Mouse (Mus musculus) hindbrain, embryonic 13.5 days (tissue): ENCODE measurements around the gene Wdtc1. TPM values are rescaled to one million over a fixed set of nuclear protein-coding genes. Genes with fewer than 3 reads are reported as not detected.
A peak's percentile ranks its signal among the peaks of the same experiment; 100 is the strongest.

Experiments
- ATAC-seq: fragments of 200-750 bp; cut with Nextera tagmentation; 2 replicates; pipeline ENCODE4 v1.8.0; 2017; ENCODE audit warnings: moderate TSS enrichment; ENCODE audit not compliant: low FRiP score
- H3K27ac ChIP-seq: fragments of 300-500 bp; sonication (generic); 2 replicates; pipeline ENCODE4 v1.5.1; 2015; ENCODE audit warnings: inconsistent platforms, mild to moderate bottlenecking, moderate library complexity
- H3K27me3 ChIP-seq: fragments of 300-500 bp; sonication (generic); 2 replicates; pipeline ENCODE4 v1.6.1; 2015; ENCODE audit warnings: mild to moderate bottlenecking, inconsistent platforms
- H3K36me3 ChIP-seq: fragments of 300-500 bp; sonication (generic); 2 replicates; pipeline ENCODE4 v1.6.1; 2015; ENCODE audit warnings: mild to moderate bottlenecking, inconsistent platforms
- H3K4me1 ChIP-seq: fragments of 300-500 bp; sonication (generic); replicated peaks from 2 replicates; pipeline ENCODE4 v1.6.1; 2015; ENCODE audit warnings: inconsistent platforms
- H3K4me2 ChIP-seq: fragments of 300-500 bp; sonication (generic); 2 replicates; pipeline ENCODE4 v1.6.1; 2015; ENCODE audit warnings: inconsistent platforms, mild to moderate bottlenecking, moderate library complexity
- H3K4me3 ChIP-seq: fragments of 300-500 bp; sonication (generic); 2 replicates; pipeline ENCODE4 v1.5.1; 2015; ENCODE audit warnings: mild to moderate bottlenecking, inconsistent platforms
- H3K9ac ChIP-seq: fragments of 300-500 bp; sonication (generic); 2 replicates; pipeline ENCODE4 v1.6.1; 2015; ENCODE audit warnings: mild to moderate bottlenecking, inconsistent platforms
- H3K9me3 ChIP-seq: fragments of 300-500 bp; sonication (generic); 2 replicates; pipeline ENCODE4 v1.6.1; 2016; ENCODE audit warnings: inconsistent platforms
- WGBS: fragments of 180-500 bp; shearing (Covaris S2); methylation state at CpG from one replicate; pipeline ENCODE4 v1.1.7; 2015; 5-methylcytosine and 5-hydroxymethylcytosine counted together
- polyA plus RNA-seq: library from polyadenylated mRNA; unstranded; fragments of >200 nt; fragmentation: Nextera tagmentation; extraction: Ambion mirVana; gene quantifications from 2 replicates; pipeline ENCODE4 v1.2.1, GENCODE M21; 2015

The Wdtc1 gene
- polyA plus RNA-seq, 1 experiment from 2014 or later, result 21.3 TPM

DNA sequence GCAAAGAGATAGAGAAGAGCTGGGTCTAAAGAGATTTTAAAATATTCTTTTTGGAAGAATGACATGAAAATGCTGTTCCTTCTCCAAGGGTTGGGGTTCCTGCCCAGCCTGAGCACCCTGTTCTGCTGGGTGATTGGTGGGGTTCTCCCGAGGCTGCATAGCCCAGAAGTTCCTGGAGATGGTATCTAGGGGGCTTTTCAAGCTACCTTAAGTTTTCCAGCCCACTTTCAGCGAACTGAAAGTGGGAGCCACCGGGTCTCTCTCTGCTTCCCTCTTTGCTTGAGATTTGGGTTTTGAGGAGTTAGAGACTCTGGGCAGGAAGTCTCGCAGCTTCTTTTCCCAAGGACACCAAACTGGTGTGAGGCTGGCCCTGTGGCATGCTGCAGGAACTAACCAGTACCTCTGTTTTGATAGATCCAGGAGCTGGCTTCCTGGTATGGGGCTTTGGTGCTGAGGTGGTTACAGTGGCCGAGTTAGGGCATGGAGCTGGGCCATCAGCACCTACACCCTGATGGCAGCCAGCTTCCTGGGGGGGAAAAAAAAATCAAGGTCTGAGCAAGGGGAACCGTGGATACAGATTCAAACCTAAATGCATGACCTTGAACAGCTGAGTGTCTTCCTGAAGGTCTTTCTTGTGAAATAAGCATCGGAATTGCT lies 18.5 kb upstream of the Wdtc1 start:
- Histone ChIP-seq H3K27ac (no peak overlapping the region), H3K4me3 (peak overlapping the region; percentile 83), H3K4me1 (peaks cover 62% of the 10 kb centered on the region), H3K9me3 (no peaks in the 10 kb centered on the region), H3K36me3 (0 out of 2 replicates have a peak, but pooled peaks cover 4% of the 10 kb centered on the region), H3K27me3 (no peaks in the 10 kb centered on the region), H3K4me2 (peak overlapping the region; percentile 88), H3K9ac (peak overlapping the region; percentile 54)
- 75% methylated on average over 7 of the region's 7 CpGs for WGBS
- no peak for ATAC-seq

DNA sequence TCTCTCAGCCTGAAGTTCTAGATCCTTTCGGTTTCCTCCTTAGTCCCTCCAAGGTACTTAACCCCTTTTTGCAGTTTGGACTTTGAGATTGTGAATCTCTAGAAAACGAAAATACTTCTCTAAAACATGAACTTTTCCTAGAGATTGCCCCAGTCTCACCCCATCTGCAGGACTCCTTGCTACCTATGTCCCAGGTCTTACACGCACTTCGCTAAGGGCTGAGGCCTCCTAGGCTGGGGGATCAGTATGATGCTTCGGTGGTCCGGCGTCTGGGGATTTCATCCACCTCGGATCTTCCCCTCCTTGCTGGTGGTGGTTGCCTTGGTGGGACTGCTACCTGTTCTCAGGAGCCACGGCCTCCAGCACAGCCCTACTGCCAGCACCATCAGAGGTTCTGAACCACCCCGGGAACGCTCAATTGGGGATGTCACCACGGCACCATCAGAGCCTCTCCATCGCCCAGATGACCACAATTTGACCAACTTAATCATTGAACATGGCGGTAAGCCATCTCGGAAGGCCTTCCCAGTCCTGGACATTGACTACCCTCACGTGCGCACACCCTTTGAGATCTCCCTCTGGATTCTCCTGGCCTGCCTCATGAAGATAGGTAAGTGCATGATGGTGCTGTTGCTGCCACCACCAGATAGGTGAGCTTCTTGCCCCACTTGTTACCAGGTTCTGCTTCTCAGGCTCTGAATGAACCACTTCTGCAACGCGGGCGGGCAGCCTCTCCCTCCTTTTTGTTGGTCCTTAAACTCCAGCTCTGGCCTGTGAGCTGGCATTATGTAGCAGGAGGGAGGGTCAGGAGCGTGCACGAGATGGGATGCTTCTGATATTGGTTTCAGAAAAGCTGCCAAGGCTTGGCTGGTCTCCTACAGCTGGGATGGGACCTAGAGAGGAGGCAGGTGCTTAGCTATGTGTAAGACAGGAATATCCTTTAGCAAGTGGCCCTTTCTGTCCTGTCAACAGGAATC lies 17.3 kb upstream of the Wdtc1 start:
- ATAC-seq, result no peak
- WGBS, result 75% methylated on average over 22 of the region's 22 CpGs
- H3K4me1 ChIP-seq, result peaks cover 53% of the 10 kb centered on the region

DNA sequence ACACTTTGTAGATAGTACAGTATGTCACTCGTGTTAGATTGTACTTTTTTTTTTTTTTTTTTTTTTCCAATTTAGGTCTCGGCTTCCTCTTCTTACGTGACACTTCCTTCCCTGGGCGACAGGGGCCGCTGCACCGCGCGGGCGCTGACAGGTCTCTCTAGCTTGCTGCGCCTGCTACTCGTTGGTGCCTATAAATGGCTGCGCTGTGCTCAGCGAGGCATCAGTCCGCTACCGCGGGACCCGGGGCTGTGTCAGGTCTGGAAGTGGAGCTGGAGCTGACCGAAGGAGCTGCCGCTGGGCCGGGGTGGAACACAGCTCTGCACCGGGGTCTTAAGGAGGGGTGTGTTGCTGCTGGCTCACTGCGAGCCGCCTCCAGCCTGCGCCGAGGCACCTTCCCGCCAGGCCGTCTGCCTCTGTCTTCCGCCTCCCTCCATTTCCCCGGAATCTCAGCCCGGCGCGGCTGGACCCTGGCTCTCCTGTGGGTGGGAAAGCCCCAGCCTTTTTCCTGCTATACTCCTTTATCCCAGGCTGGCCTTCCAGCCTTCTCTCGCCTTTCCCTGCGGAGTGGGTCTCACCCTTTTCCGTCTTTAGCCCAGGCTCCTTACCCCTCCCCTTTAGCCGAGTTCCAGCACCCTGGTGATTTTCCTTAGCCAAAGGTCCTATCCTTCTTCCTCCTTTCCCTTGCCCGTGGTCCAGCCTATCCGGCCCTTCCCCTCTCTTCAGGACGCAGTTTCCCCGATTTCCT lies 16.4 kb upstream of the Wdtc1 start, which contains the start of gene Slc9a1:
TSS of gene Slc9a1 (plus strand) at position 154 of the 745 bp plus-strand sequence.
- H3K27ac ChIP-seq, result peak within 1 kb of the TSS; percentile 90
- peak; percentile 94 for ATAC-seq
- 0 out of 2 replicates have a peak, but pooled peaks cover under 1% of the 10 kb centered on the region for H3K36me3 ChIP-seq
- H3K4me3 ChIP-seq, result peak within 1 kb of the TSS; percentile 83
- H3K4me1 ChIP-seq, result peaks cover 46% of the 10 kb centered on the region
- peak within 1 kb of the TSS; percentile 88 for H3K4me2 ChIP-seq
- H3K27me3 ChIP-seq, result no peaks in the 10 kb centered on the region
- H3K9me3 ChIP-seq, result no peaks in the 10 kb centered on the region
- under 1% methylated on average over 40 of the region's 40 CpGs for WGBS
- H3K9ac ChIP-seq, result peak within 1 kb of the TSS; percentile 96

More for the DNA sequence above, 17.3 kb upstream of the Wdtc1 start:
- no peaks in the 10 kb centered on the region for H3K27me3 ChIP-seq
- H3K27ac ChIP-seq, result peak overlapping the region; percentile 90; the same call in 1 of the 2 replicates
- H3K4me3 ChIP-seq, result peak overlapping the region; percentile 83
- 0 out of 2 replicates have a peak, but pooled peaks cover 4% of the 10 kb centered on the region for H3K36me3 ChIP-seq
- H3K9ac ChIP-seq, result peak overlapping the region; percentile 96
- no peaks in the 10 kb centered on the region for H3K9me3 ChIP-seq
- peak overlapping the region; percentile 88 for H3K4me2 ChIP-seq

DNA sequence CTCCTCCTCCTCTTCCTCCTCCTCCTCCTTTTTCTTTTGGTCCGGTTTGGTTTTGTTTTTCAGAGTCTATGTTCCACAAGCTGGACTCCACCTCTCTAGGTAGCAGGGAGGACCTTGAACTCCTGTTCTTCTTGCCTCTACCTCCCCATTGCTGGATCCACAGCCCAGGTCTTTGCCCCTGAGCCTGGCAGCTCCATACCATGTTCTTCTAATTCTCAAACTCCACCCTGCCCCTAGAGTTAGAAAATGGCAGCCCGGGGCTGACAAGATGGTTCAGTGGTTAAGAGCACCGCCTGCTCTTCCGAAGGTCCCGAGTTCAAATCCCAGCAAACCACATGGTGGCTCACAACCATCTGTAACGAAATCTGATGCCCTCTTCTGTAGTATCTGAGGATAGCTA lies 1.4 kb upstream of the Wdtc1 start:
- Histone ChIP-seq H3K27ac (no peak overlapping the region), H3K9ac (no peak overlapping the region), H3K9me3 (no peaks in the 10 kb centered on the region), H3K4me1 (no peaks in the 10 kb centered on the region), H3K4me2 (no peak overlapping the region), H3K36me3 (no peaks in the 10 kb centered on the region), H3K27me3 (no peaks in the 10 kb centered on the region), H3K4me3 (no peak overlapping the region)
- ATAC-seq, result no peak
- WGBS, result 93% methylated on average over 6 of the region's 6 CpGs

DNA sequence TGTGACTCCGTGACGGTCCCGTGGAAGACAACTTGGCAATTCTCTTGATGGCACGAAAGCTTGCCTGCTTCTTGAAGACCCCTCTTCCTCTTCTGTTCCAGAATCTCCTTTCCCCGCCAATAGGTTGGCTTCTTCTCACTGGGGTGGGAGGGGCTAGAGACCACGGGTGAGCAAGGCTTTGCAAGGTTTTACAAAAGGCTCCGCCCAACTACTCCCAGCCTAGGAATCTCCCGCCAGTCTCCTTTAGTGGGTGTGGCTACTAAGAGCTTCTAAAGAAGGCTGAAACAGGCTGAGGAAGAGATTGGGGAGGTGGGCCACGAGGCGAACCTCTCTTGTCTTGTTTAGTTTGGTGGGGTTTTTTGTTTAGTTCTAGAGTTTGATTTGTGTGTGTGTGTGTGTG lies 484 bp downstream of the Wdtc1 start:
- 71% methylated on average over 10 of the region's 10 CpGs for WGBS
- no peak overlapping the region for H3K27ac ChIP-seq
- no peak overlapping the region for H3K4me2 ChIP-seq
- no peak overlapping the region for H3K4me3 ChIP-seq
- H3K4me1 ChIP-seq, result no peaks in the 10 kb centered on the region
- H3K9ac ChIP-seq, result no peak overlapping the region
- no peaks in the 10 kb centered on the region for H3K36me3 ChIP-seq
- no peak for ATAC-seq
- H3K9me3 ChIP-seq, result no peaks in the 10 kb centered on the region
- no peaks in the 10 kb centered on the region for H3K27me3 ChIP-seq

DNA sequence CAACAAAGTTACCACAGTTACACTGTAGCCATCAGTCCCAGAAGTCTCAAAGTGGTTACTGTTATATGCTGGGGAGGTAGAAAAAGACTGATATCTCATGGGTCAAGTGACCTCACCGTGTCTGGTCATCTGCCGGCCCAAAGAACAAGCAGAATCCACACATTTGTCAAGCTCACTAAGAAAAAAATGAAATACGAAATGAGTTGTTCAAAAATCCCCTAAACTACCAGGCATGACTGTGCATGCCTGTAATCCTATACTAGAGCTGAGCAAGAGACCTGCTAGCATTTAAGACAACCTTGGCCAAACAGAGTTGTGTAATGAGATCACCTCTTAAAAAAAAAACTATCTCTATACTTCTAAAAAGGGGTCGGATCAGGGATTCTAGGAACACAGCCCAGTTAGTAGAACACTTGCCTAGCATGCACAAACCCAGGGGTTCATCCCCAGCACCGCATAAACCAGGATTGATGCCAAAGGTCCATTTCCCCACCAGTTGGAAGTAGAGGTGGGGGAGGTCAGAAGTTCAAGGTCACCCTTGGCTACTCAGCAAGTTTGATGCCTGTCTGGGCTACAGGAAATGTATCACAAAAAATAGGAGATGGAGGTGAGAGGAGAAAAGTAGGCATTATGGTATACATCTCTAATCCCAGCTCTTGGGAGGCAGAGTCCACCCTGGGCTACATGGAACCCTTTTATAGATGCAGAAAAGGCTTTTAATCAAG lies 5.1 kb downstream of the Wdtc1 start:
- H3K4me2 ChIP-seq, result no peak overlapping the region
- no peaks in the 10 kb centered on the region for H3K36me3 ChIP-seq
- H3K9me3 ChIP-seq, result no peaks in the 10 kb centered on the region
- 92% methylated on average over 5 of the region's 5 CpGs for WGBS
- no peaks in the 10 kb centered on the region for H3K27me3 ChIP-seq
- ATAC-seq, result no peak
- no peaks in the 10 kb centered on the region for H3K4me1 ChIP-seq
- H3K9ac ChIP-seq, result no peak overlapping the region
- H3K4me3 ChIP-seq, result no peak overlapping the region
- H3K27ac ChIP-seq, result no peak overlapping the region

DNA sequence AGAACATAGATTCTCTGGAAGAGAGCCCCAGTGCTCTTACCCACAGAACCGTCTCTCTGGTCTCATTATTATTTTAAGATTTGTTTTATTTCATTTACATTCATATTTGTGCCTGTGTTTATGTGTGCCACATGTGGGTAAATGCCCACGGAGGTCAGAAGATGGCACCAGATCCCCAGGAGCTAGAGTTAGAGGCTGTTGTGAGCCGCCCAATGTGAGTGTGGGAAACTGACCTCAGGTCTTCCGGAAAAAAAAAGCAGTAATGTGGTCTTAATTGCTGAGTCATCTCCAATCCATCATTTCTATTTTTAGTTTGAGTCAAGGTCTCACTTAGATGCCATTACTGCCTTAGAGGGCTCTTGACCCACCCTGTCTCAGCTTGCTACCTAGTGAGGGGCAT lies 5.7 kb downstream of the Wdtc1 start:
- Histone ChIP-seq H3K4me1 (no peaks in the 10 kb centered on the region), H3K27me3 (no peaks in the 10 kb centered on the region), H3K9ac (no peak overlapping the region), H3K27ac (no peak overlapping the region), H3K4me3 (no peak overlapping the region), H3K9me3 (no peaks in the 10 kb centered on the region), H3K4me2 (no peak overlapping the region), H3K36me3 (no peaks in the 10 kb centered on the region)
- WGBS, result 65% methylated on average over 4 of the region's 4 CpGs
- ATAC-seq, result no peak

DNA sequence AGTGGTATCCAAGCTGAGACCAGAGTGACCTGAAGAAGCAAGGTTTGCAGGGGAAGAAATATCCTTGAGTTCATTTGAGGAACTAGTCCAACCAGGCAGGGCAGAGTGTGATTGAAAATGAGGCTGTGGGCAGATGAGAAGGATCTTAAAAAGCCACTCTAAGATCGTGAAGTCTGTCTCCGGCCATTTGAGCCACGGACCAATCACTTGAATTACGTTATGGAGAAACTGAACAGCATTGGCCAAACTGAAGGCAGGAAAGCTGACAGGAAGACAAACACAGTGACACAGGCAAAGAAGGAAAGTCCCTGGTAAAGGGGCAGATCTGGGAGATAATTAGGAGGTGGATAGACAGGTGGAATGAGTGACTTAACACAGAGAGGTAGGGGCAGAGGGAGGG lies 6.7 kb downstream of the Wdtc1 start:
- Histone ChIP-seq H3K4me2 (no peak overlapping the region), H3K36me3 (no peaks in the 10 kb centered on the region), H3K4me1 (no peaks in the 10 kb centered on the region), H3K27me3 (0 out of 2 replicates have a peak, but pooled peaks cover 5% of the 10 kb centered on the region), H3K9me3 (no peaks in the 10 kb centered on the region), H3K9ac (no peak overlapping the region), H3K27ac (no peak overlapping the region), H3K4me3 (no peak overlapping the region)
- WGBS, result 88% methylated on average over 4 of the region's 4 CpGs
- ATAC-seq, result no peak

DNA sequence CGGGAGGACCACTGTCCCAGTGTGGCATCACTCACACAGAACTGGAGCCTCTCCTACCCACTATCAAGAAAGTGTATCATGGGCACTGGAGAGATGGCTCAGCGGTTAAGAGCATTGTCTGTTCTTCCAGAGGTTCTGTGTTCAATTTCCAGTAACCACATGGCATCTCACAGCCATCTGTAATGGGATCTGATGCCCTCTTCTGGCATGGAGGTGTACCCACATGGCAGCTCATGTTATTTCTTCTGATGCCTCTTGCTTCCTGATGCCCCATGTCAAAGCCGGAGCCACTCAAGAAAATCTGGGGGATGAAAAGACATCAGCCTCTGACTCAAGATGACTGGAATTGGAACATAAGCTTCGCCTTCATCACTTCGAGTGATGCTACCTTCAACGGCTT lies 7.6 kb downstream of the Wdtc1 start:
- no peak overlapping the region for H3K4me3 ChIP-seq
- 88% methylated on average over 6 of the region's 6 CpGs for WGBS
- H3K27ac ChIP-seq, result no peak overlapping the region
- H3K4me2 ChIP-seq, result no peak overlapping the region
- no peaks in the 10 kb centered on the region for H3K9me3 ChIP-seq
- no peaks in the 10 kb centered on the region for H3K4me1 ChIP-seq
- ATAC-seq, result no peak
- no peaks in the 10 kb centered on the region for H3K36me3 ChIP-seq
- 0 out of 2 replicates have a peak, but pooled peaks cover 8% of the 10 kb centered on the region for H3K27me3 ChIP-seq
- no peak overlapping the region for H3K9ac ChIP-seq

DNA sequence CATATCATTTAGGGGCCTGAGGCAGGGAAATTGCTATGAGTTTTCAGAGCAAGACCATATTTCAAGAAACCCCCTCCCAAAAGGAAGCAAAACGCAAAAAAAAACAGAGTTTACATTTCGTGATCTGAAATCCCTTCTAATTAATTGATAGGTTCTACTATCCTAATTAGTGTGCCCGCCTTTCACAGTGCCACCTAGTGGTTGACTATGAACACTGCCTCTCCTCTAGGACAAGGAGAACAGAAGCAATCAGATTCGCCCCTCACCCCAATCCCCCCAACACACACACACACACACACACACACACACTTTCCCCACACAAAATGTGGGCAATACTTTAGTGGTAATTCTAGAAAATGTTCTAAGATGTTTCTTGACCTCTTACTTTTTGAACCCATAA lies 9.2 kb downstream of the Wdtc1 start:
- H3K4me3 ChIP-seq, result no peak overlapping the region
- H3K4me2 ChIP-seq, result no peak overlapping the region
- no peaks in the 10 kb centered on the region for H3K9me3 ChIP-seq
- ATAC-seq, result no peak
- 0 out of 2 replicates have a peak, but pooled peaks cover 3% of the 10 kb centered on the region for H3K4me1 ChIP-seq
- 0 out of 2 replicates have a peak, but pooled peaks cover 8% of the 10 kb centered on the region for H3K27me3 ChIP-seq
- H3K27ac ChIP-seq, result no peak overlapping the region
- H3K36me3 ChIP-seq, result no peaks in the 10 kb centered on the region
- 12% methylated on average over 4 of the region's 4 CpGs for WGBS
- no peak overlapping the region for H3K9ac ChIP-seq

DNA sequence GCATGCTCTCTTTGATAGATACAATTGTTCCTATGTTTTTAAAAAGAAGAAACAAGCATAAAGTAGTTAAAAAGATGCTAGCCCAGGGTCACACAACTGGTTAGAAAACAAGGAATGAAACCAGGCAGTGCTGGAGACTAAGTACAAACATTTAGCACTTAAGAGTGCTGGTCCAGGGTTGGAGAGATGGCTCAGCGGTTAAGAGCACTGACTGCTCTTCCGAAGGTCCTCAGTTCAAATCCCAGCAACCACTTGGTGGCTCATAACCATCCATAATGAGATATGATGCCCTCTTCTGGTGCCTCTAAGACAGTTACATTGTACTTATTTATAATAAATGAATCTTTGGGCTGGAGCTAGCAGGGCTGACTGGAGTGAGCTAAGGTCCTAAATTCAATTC lies 13.1 kb downstream of the Wdtc1 start:
- H3K4me3 ChIP-seq, result no peak overlapping the region
- WGBS, result 89% methylated on average over 2 of the region's 2 CpGs
- ATAC-seq, result no peak
- H3K9me3 ChIP-seq, result no peaks in the 10 kb centered on the region
- no peak overlapping the region for H3K9ac ChIP-seq
- H3K4me1 ChIP-seq, result peaks cover 18% of the 10 kb centered on the region
- H3K27me3 ChIP-seq, result 0 out of 2 replicates have a peak, but pooled peaks cover 8% of the 10 kb centered on the region
- no peaks in the 10 kb centered on the region for H3K36me3 ChIP-seq
- H3K4me2 ChIP-seq, result no peak overlapping the region
- H3K27ac ChIP-seq, result no peak overlapping the region
